Mouse (Mus musculus) limb, embryonic 11.5 days (tissue): ENCODE data around the gene Tmem200b. TPM values are rescaled to one million over a fixed set of nuclear protein-coding genes. Genes with fewer than 3 reads are reported as not detected.
A peak's percentile ranks its signal among the peaks of the same experiment; 100 is the strongest.

Experiments used
- ATAC-seq: fragments of 200-750 bp; cut with Nextera tagmentation; 2 replicates; pipeline ENCODE4 v1.8.0; 2017; ENCODE audit warnings: low read depth; ENCODE audit not compliant: insufficient number of reproducible peaks, low FRiP score, low TSS enrichment
- DNase-seq: peaks from one replicate; pipeline ENCODE4 v3.0.0-alpha.2; 2015; ENCODE audit warnings: low spot score
- H3K27ac ChIP-seq: fragments of 300-500 bp; sonication (generic); replicated peaks from 2 replicates; pipeline ENCODE4 v1.5.1; 2014; ENCODE audit warnings: low read depth, mild to moderate bottlenecking, low read length
- H3K27me3 ChIP-seq: fragments of 300-500 bp; sonication (generic); 2 replicates; pipeline ENCODE4 v1.6.1; 2014; ENCODE audit warnings: mild to moderate bottlenecking, low read length, mixed read lengths; ENCODE audit not compliant: control insufficient read depth, insufficient read depth
- H3K36me3 ChIP-seq: fragments of 300-500 bp; sonication (generic); 2 replicates; pipeline ENCODE4 v1.6.1; 2014; ENCODE audit warnings: mild to moderate bottlenecking, low read length, moderate library complexity, mixed read lengths; ENCODE audit not compliant: control insufficient read depth, insufficient read depth
- H3K4me1 ChIP-seq: fragments of 300-500 bp; sonication (generic); 2 replicates; pipeline ENCODE4 v1.6.1; 2014; ENCODE audit warnings: low read length, mixed read lengths; ENCODE audit not compliant: control insufficient read depth, insufficient read depth
- H3K4me2 ChIP-seq: fragments of 300-500 bp; sonication (generic); 2 replicates; pipeline ENCODE4 v1.6.1; 2014; ENCODE audit warnings: low read depth, mild to moderate bottlenecking, moderate library complexity; ENCODE audit not compliant: severe bottlenecking
- H3K4me3 ChIP-seq: fragments of 300-500 bp; sonication (generic); 2 replicates; pipeline ENCODE4 v1.5.1; 2014; ENCODE audit warnings: low read depth, low read length
- H3K9ac ChIP-seq: fragments of 300-500 bp; sonication (generic); 2 replicates; pipeline ENCODE4 v1.6.1; 2014; ENCODE audit warnings: mild to moderate bottlenecking, low read length
- H3K9me3 ChIP-seq: fragments of 300-500 bp; sonication (generic); 2 replicates; pipeline ENCODE4 v1.6.1; 2016; ENCODE audit warnings: low read length; ENCODE audit not compliant: control insufficient read depth
- WGBS: fragments of 180-500 bp; shearing (Covaris S2); extraction: QIAGEN DNeasy Blood & Tissue Kit; methylation state at CpG from one replicate; pipeline ENCODE4 v1.1.7; 2014; 5-methylcytosine and 5-hydroxymethylcytosine counted together
- polyA plus RNA-seq: library from polyadenylated mRNA; unstranded; fragments of >200 nt; fragmentation: Nextera tagmentation; extraction: Ambion mirVana; gene quantifications from 2 replicates; pipeline ENCODE4 v1.2.1, GENCODE M21; 2014

The Tmem200b gene
- polyA plus RNA-seq, 1 experiment from 2014 or later: 1.3 TPM

DNA sequence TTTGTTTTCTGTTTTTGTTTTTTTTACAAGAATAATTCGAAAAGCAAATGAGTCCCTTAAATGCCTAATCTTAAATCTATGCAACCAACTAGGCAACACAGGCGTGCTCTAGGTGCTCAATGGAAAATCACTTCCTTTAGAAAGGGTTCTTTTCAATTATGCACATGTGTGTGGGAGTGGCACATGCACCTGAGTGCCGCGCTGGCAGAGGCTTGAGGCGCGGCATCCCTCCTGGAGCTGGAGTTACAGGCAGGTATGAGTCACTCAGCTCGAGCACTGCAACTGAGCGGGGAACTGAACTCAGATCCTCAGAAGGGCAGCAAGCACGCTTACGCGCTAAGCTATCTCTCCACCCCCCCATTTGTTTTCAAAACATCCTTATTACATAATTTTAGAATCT, 26.3 kb downstream of the Tmem200b start:
- H3K4me1 ChIP-seq: no peaks in the 10 kb centered on the region
- H3K36me3 ChIP-seq: no peaks in the 10 kb centered on the region; the same call in 1 of the 2 replicates
- no peak overlapping the region for H3K4me3 ChIP-seq
- no peak overlapping the region for H3K4me2 ChIP-seq
- H3K27ac ChIP-seq: no peak overlapping the region
- WGBS: 92% methylated on average over 11 of the region's 11 CpGs
- DNase-seq (no peak), ATAC-seq (no peak)
- no peak overlapping the region for H3K9ac ChIP-seq
- H3K9me3 ChIP-seq: no peaks in the 10 kb centered on the region
- H3K27me3 ChIP-seq: no peaks in the 10 kb centered on the region

DNA sequence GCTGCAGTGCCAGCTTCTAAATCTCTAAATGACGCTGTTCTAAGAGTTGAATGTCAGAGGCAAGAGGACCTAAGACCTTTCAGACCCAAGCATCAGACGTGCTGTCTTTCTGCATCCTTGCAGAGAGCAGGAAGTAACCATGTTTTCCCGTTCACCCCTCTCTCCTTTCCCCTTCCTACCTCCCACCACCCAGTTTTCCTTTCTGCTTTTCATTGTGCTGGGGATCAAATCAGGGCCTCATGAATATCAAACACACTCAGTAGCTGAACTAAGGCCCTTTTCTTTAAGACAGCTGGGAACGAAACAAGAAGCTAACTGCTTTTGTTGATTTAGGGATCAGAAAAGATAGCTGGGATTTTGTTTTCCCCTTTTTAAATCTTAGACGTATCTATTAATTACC, 28.3 kb downstream of the Tmem200b start:
- Histone ChIP-seq H3K36me3 (no peaks in the 10 kb centered on the region; the same call in 1 of the 2 replicates), H3K4me2 (no peak overlapping the region), H3K9me3 (no peaks in the 10 kb centered on the region), H3K9ac (no peak overlapping the region), H3K4me1 (no peaks in the 10 kb centered on the region), H3K4me3 (no peak overlapping the region), H3K27me3 (no peaks in the 10 kb centered on the region), H3K27ac (no peak overlapping the region)
- ATAC-seq (no peak), DNase-seq (no peak)
- WGBS: 64% methylated on average over 5 of the region's 5 CpGs

DNA sequence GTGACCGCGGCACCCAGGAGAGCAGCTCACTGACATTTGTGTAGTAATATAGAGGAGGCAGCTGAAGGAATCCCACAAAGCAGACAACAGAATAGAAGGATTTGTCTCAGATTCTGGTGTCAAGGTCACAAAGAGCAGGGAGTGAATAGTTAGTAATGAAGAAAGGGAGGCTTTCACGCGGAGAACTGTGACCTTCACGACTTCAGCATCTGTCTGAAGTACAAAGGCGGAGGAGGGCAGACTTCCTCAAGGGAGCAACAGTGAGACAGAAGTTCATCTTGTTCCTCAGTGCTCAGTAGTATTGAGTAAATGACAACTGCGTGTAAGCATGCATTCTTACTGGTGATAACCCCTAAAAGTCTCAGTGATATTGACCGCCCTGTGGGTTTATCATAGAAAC, 29.1 kb downstream of the Tmem200b start:
- Histone ChIP-seq H3K4me1 (no peaks in the 10 kb centered on the region), H3K9me3 (no peaks in the 10 kb centered on the region), H3K4me2 (no peak overlapping the region), H3K36me3 (no peaks in the 10 kb centered on the region; the same call in 1 of the 2 replicates), H3K27me3 (no peaks in the 10 kb centered on the region), H3K27ac (no peak overlapping the region), H3K9ac (no peak overlapping the region), H3K4me3 (no peak overlapping the region)
- ATAC-seq: no peak
- no peak for DNase-seq
- 84% methylated on average over 8 of the region's 8 CpGs for WGBS

DNA sequence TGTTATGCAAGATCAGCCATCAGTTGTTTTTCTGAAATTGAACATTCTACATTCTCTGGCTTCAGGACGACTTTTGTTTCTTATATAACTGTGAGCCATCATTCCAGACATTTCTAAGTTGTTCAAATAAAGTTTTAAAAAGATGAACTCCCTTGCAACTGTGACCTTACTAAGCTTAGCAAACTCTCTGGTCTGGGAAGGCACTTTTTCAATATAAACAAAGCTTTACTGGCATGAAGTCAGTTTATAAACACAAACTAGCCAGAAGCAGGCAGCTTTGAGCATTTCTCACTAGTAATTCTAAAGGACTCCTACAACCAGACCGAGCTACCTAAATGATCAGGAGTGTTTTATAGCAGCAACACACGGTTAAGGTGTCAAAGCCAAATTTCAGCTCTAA, 35.6 kb downstream of the Tmem200b start:
- ATAC-seq (no peak), DNase-seq (no peak)
- Histone ChIP-seq H3K4me3 (no peak overlapping the region), H3K4me2 (no peak overlapping the region), H3K9ac (no peak overlapping the region), H3K4me1 (no peaks in the 10 kb centered on the region), H3K36me3 (no peaks in the 10 kb centered on the region; the same call in 1 of the 2 replicates), H3K27me3 (no peaks in the 10 kb centered on the region), H3K9me3 (no peaks in the 10 kb centered on the region), H3K27ac (no peak overlapping the region)
- WGBS: 64% methylated on average over 3 of the region's 3 CpGs

DNA sequence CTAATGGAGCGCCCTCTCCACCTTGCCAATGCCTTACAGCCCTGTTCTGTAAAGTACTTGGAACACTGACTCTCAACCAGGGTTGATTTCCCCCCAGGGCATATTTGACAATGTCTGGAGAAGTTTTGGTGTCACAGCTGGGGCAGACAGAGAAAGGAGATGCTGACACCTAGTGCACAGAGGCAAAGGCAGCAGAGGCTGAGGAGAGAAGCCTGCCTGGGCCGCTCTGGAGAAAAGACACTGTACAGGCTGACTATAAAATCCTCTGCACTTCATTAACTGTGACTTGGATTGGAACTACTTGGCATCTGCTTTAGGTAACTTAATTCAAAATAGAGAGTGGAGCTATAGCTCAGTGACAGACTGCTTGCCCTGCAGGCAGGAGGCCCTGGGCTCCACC, 47.3 kb downstream of the Tmem200b start:
- 82% methylated on average over 2 of the region's 2 CpGs for WGBS
- DNase-seq (peak; percentile 23), ATAC-seq (no peak)
- Histone ChIP-seq H3K27me3 (no peaks in the 10 kb centered on the region), H3K4me3 (no peak overlapping the region), H3K9me3 (no peaks in the 10 kb centered on the region), H3K27ac (no peak overlapping the region), H3K4me1 (no peaks in the 10 kb centered on the region), H3K4me2 (no peak overlapping the region), H3K9ac (no peak overlapping the region), H3K36me3 (peaks cover 15% of the 10 kb centered on the region; the same call in 1 of the 2 replicates)

DNA sequence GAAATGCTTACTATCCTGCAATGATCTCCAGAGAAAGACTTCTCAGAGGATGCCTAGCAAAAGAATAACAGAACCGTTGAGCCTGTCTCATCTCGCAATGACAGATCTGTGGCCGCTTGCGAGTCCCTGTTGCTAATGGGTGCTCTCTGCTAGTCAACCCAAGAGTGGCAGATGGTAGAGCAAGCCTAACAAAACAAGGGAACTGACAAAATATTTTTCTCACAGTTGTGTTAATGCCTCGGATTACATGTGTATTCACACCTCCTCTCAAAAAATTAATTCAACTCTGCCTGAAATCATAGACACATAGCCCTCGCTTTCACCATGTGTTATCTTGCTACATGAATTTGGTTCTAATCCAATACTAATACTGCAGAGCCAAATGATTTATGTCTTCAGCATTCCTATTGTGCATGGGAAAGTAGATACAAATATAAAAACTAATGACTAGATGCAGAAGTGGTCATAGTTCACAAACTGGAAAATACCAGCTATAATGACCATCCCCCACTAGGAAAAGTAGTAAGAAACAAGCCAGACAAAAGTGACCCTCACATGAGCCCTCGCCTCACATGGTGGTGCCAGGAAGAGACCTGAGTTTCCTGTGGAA, 48.8 kb downstream of the Tmem200b start:
- Histone ChIP-seq H3K9ac (no peak overlapping the region), H3K36me3 (peaks cover 11% of the 10 kb centered on the region; the same call in 1 of the 2 replicates)
- WGBS: 90% methylated on average over 7 of the region's 7 CpGs

More for the DNA sequence above, 48.8 kb downstream of the Tmem200b start:
- Histone ChIP-seq H3K9me3 (no peaks in the 10 kb centered on the region), H3K4me2 (no peak overlapping the region), H3K4me3 (no peak overlapping the region), H3K4me1 (no peaks in the 10 kb centered on the region), H3K27ac (no peak overlapping the region), H3K27me3 (no peaks in the 10 kb centered on the region)
- ATAC-seq (no peak), DNase-seq (no peak)

Other genes starting within 250 kb of the Tmem200b start
- gene Ptpru, start 83.5 kb upstream of the Tmem200b start, polyA plus RNA-seq: 12.5 and 13.3 TPM in 2 replicates
- 43.3 and 45.3 TPM in 2 replicates for gene Mecr, start 78.3 kb upstream of the Tmem200b start, polyA plus RNA-seq
- 140 and 150 TPM in 2 replicates for gene Srsf4, start 48.2 kb upstream of the Tmem200b start, polyA plus RNA-seq
- gene Gm10300, start 152.9 kb downstream of the Tmem200b start, polyA plus RNA-seq: not detected in 2 replicates
- gene Epb41, start 153.6 kb downstream of the Tmem200b start, polyA plus RNA-seq: 107 and 120 TPM in 2 replicates
- 0.09 TPM in 2 replicates for gene Oprd1, start 222.7 kb downstream of the Tmem200b start, polyA plus RNA-seq